Mouse (Mus musculus) neutrophil, adult 83 days (primary cell): ENCODE data around the gene Cdk2ap1. TPM values are rescaled to one million over a fixed set of nuclear protein-coding genes. Genes with fewer than 3 reads are reported as not detected.

Experiments
- total RNA-seq, 2 experiments: library from RNA; stranded (reverse); gene quantifications; one replicate each; pipeline ENCODE4 v1.2.4; 2023

Cdk2ap1 gene
- total RNA-seq: 10 to 100 TPM; 87.3 to 89.0 TPM

DNA sequence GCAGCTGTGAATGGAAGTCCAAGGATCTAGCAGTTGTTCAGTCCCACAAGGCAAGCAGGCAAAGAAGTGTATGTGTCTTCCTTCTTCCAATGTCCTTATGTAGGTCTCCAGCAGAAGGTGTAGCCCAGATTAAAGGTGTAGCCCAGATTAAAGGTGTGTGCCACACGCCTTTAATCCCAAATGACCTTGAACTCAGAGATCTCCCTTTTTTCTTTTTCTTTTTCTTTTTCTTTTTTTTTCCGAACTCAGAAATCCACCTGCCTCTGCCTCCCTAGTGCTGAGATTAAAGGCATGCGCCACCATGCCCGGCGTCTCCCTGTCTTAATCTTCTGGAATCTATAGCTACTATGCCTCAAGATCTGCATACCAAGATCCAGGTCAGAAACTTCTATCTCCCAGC lies at the start of gene Cdk2ap1:
Cdk2ap1 (minus strand) TSS at position 101 of the 400 bp plus-strand sequence.

DNA sequence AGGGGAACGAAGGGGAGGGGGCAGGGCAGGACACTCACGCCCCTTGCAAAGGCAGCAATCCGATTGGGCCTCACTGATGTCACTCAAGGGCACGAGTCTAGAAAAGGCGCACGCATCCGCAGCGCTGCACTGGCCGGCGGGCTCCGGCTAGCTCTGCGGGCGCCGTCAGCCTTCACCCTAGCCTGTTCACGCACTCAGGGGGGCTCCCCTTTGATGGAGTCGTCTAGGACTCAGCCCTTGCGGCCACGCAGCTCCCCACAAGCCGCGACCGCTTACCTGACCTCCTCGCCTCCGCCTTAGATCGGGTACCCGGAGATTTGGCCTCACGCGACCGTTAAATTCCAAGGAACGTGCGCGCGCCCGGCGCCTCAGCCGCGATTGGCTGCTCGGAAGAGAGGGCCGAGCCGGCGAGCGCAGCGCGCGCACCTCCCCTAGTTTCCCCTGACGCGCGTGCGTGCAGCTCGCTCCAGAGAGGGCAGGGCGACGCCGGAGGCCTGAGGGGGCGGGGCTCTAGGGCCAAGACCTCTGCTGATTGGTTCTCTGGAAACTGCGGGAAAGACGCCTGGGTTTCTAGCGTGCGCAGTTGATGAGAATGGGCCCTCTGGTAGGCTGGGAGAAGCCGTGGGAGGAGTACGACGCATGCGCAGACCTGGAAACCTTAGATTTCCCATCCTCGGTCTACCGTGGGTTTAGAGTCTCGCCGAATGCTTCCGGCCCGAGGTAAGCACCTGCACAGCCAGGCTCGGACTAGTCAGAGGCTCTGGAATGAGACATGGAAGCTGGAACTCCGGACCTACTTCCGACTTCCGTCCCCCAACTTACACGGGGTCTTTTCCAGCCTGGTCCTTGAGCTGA lies 35.1 kb downstream of the Cdk2ap1 start, which contains the start of the genes Mphosph9 and 2810006K23Rik:
Mphosph9 (minus strand) TSS at position 463 of the 855 bp plus-strand sequence.
2810006K23Rik (plus strand) TSS at position 580 of the 855 bp plus-strand sequence.

Other genes starting within 250 kb of the Cdk2ap1 start
- 10 to 100 TPM; 35.8 to 39.3 TPM for gene Arl6ip4, start 247.0 kb downstream of the Cdk2ap1 start, total RNA-seq
- 1 to 10 TPM; 4.0 to 6.7 TPM for gene Pitpnm2, start 113.3 kb downstream of the Cdk2ap1 start, total RNA-seq
- gene Mphosph9, start 35.1 kb downstream of the Cdk2ap1 start, total RNA-seq: 10 to 100 TPM; 11.6 to 12.5 TPM
- 1 to 10 TPM; 5.5 to 5.6 TPM for gene 2810006K23Rik, start 35.0 kb downstream of the Cdk2ap1 start, total RNA-seq
- 100 to 1,000 TPM; 148 to 177 TPM for gene Sbno1, start 62.9 kb upstream of the Cdk2ap1 start, total RNA-seq
- 100 to 1,000 TPM; 180 to 199 TPM for gene Kmt5a, start 76.8 kb upstream of the Cdk2ap1 start, total RNA-seq
- gene Rilpl2, start 115.3 kb upstream of the Cdk2ap1 start, total RNA-seq: 10 to 100 TPM; 73.8 to 78.3 TPM
- 10 to 100 TPM; 11.1 to 16.8 TPM for gene Snrnp35, start 120.1 kb upstream of the Cdk2ap1 start, total RNA-seq
- gene Rilpl1, start 168.3 kb upstream of the Cdk2ap1 start, total RNA-seq: 1 to 10 TPM in 1 of 2 experiments, under 1 TPM in 1; 0.53 to 1.3 TPM
- gene Tmed2, start 177.6 kb upstream of the Cdk2ap1 start, total RNA-seq: 100 to 1,000 TPM; 148 to 155 TPM
- gene Ddx55, start 189.8 kb upstream of the Cdk2ap1 start, total RNA-seq: 10 to 100 TPM; 13.9 to 14.5 TPM
- 10 to 100 TPM; 17.2 to 19.6 TPM for gene Eif2b1, start 216.0 kb upstream of the Cdk2ap1 start, total RNA-seq
- 10 to 100 TPM in 1 of 2 experiments, 1 to 10 TPM in 1; 9.1 to 11.7 TPM for gene Gtf2h3, start 216.1 kb upstream of the Cdk2ap1 start, total RNA-seq